Mouse (Mus musculus): ENCODE measurements at regions not wholly inside any gene's neighbourhood (a gene's known extent, or its start where the extent isn't known, plus 50 kb on each side); places are given as distances from the start of the nearest gene placed in this dataset.

DNA sequence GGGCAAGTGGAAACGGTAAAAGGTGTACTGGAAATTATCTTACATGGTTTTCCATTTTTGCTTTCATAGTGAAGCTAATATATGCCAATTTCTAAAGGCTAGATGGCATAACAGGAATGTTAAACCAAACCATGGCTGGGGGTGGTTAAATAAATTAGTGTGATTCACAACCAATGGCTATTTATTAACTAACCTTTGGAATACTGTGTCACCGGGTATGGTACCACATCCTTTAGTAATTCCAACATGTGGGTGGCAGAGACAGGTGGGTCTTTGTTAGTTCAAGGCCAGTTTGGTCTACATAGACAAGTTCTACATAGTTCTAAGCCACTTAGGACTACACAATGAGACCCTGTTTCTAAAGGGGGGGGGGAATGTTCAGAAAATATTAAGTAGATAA, 179.8 kb upstream of the Plxnc1 start:
- no peak for DNase-seq (ENCODE audit: low read depth)

DNA sequence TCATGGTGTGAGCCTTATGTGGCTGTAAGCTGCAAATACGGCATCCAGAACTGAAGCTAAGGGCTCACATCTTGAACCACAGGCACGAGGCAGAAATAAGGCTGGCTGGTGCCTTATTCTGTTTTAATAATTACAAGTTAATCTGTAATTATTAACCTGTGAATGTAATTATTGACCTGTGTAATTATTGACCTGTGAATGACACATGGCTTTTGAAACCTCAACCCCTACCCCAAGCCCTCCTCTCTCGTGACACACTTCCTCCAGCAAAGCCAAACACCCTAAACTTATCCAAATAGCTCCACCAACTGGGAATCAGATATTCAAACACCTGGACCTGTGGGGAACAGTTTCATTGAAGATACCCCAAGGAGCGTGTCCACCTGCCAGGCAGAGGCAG, 175.4 kb upstream of the Plxnc1 start:
- DNase-seq (ENCODE audit: low read depth) = no peak

DNA sequence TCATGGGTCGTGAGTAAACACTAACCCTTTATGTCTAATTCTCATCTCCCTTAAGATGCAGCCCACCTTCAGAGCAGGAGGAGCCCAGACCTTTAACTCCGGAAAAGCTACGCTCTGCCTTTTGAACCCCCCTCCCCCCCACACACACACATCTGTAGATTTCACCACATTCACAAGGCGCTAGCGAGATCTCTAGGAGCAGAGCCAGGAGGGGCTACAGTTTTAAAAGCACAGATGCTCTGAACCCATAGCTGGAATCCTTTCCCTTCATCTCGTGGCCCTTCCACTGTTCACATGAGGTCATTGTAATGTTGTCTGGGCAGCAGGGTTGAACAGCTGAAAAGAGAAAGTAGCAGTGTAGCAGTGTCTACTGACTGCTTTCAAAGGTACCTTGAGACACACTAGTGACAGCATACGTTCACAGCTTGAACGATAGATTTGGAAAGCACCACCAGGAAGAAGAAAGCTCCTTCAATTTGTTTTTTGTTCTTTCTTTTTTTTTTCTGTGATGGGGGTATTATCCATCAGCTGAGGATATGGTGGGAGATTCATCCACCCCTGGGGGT, 174.2 kb upstream of the Plxnc1 start:
- no peak for DNase-seq (ENCODE audit: low read depth)

DNA sequence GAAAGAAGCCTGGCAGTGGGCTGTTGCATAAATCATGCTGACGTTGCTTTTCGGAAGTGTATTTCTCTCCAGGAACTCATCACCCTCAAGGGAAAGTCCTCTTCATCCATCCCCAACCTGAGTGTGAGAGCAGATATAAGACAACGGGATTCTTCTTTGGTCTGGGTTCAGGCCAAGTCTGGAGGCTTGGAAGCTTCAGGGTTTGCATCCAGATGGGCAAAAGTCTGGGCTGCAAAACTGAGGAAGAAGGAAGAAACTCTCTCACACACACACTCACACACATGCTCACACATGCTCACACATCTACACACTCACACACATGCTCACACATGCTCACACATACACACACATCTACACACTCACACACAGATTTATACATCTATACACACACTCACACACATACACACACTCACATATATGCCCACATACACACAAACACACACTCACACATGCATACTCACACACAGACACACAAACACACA, 173.1 kb upstream of the Plxnc1 start:
- no peak for DNase-seq (ENCODE audit: low read depth)

DNA sequence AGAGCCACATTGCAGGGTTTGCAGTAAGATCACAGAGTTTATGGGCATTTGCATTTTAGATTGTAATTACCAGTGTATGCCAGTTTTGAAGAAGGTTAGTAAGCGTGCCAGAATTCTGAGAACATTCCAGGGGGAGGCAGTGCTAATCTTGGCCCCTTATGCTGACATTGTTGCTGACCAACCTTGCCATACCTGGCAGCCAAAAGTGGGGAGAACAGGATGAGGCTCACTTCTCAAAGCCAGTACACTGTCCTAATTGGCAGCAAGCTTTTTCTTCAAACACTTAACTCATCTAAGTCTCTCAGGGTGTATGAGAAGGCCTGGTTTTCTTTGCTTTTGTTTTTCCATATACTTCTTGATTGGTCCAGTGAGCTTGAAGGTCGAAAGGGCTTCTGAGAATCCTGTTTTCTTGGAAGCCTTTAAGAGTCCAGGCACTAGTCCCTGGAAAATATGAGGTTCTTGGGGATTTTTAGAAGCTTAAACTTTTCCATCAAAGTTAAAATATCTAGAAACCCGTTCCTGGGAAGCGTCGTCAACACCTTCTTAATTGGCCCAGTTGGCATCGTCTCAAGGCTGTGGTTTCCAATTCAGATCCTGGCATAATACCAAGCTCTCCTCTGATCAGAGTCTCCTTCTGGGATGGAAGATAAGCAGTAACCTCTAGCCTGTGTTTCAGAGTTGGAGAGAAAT, 172.6 kb upstream of the Plxnc1 start:
- peak; percentile 62 for DNase-seq (ENCODE audit: low read depth)

DNA sequence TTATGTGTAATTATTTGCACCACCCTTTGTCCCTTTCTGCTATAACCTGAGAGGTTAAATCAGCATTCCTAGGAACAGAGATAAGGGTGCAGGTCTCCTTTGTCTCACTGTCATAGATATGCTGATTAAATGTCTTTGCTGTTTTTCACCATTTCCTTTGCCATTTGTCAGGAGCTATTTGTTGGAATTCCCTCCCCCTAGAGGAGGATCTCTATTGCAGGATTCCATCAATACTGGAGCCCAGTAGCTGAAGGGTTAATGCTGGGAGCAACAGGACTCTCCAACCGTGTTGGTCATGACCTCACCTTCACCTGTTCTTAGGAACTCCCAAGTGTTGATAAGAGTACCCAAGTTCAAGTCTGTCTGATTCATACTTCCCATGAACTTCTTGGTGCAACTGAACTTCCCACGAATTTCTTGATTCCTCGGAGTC, 172.0 kb upstream of the Plxnc1 start:
- DNase-seq (ENCODE audit: low read depth) = no peak

DNA sequence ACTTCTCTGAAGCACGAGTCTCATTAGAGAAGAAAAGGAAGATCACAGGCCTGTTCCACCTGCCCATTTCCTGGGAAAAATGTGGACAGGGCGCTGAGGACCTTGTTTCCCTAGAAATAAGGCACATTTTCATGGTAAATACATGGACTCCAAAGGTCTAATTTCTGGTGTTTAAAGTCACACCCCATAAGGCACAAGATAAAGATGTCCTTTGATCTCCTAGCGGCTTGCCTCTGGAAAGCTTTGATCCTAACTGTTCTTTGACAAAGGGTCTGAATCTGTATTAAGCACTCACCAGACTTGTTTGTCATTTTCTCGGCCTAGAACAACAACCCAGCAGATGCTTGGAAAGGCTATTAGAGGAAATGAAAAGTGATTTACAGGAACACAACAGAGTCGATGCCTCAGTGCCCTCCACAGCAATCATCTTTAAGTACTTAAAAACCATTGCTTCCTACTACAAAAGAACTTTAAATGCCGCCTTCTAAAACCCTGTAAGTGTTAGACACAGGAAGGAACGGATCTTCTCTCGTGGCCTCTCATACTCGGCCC, 168.3 kb upstream of the Plxnc1 start:
- DNase-seq (ENCODE audit: low read depth) = no peak

DNA sequence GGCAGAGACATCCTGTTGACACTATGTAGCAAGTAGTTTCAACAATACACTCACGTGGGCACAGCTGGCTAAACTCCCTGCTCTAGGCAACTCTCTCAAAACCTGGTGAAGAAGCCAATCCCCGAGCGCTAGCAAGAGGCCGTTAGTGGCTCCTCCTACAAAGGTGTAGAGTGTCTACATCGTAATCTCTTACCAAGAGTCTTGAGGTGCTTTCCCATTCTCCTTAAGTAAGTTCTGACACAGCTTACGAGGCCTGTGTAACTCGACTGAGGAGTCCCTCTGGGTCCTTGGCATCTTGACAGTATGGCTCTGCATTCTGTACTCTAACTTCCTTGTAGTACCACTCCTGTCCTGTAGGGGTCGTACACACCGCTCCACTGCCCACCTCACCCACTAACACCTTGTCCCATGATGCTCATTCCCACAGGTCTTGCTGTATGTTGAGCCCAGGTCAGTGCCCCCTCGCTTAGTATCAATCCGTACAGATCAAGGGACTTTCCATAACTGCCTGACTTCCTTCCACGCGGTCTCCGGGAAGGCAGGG, 167.7 kb upstream of the Plxnc1 start:
- no peak for DNase-seq (ENCODE audit: low read depth)

DNA sequence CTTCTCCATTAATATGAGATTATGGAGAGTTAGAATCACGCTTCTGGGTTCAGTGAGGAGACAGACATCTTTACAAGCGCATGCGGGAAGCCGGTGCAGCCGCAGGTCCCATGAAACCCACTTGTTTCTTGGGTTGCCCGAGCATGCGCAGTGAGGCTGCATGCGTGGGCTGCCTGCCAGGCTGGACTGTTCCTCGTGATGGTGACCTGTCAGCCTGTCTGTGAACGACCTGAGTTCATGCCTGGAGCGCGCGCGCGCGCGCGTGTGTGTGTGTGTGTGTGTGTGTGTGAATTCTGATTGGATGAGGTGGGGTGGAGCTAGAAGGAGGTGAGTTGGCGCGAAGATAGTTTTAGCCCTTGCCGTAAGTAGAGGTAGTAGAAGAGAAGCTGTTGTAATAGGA, 166.2 kb upstream of the Plxnc1 start:
- DNase-seq (ENCODE audit: low read depth) = no peak

DNA sequence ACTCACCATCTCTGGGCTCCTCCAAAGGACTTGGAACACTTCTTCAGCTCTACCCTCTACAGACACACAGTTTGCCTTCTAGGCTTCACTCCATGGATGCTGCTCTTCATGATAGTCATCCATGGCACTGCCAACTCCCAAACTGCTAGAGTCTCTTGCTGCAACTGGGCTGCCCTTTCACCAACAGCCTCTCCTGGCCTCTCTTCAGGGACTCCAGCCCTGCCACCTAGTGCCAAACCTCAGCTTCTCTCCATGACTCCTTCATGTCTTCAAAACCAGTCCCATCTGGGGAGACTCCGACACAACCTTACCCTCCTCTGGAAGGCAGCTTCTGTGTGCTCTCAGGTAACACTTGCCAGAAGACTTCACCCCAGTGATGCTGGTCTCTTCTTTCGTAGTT, 164.9 kb upstream of the Plxnc1 start:
- DNase-seq (ENCODE audit: low read depth) = no peak

DNA sequence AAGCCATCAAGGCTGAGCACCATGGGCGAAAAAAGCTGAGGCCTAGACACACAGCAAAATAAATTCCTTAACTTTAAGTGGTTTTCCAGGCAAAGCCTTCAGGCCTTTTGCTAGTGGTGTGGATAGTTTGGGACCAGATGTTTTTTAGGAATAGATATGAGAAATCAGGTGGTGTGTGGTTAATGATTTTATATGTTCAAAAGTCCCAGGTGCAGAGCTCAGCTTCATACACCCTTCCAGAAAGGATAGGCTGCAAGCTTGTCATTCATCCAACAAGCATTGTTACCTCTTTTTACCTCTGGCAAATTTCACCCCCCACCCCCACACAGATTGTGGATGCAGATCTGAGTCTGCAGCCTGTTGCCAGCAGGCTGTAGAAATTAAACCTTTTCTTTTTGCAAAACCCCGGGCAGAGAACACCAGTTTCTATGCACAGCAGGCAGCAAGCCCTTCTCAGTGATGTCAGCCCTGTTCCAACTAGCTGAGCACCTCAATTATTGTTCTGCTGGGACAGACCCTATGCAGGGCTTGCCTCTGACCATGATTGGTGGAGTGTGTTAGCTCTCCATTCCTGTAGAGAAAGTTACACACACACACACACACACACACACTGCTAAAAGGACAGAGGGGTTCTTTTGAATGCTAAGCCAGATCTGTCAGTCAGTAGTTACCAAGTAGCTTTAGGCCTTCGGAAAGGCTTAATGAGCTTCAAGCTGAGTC, 163.1 kb upstream of the Plxnc1 start:
- no peak for DNase-seq (ENCODE audit: low read depth)

DNA sequence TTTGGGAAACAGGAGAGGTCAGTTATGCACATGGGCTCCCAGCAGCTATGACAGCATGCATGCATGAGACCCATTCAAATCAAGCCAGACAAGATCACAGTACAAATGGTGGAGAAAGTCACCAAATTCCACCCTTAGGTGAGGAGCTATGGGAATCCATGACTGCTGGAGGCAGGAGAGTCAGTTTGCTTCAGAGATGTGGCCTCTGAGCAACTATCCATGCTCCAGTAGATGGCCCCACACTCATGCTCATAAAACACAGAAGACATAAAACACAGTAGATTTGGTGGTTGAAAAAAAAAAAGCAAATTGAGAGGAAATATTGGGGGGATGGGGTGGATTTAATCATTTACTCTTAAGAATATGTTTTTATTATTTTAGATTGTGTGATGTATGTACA, 159.2 kb upstream of the Plxnc1 start:
- DNase-seq (ENCODE audit: low read depth) = peak; percentile 24

DNA sequence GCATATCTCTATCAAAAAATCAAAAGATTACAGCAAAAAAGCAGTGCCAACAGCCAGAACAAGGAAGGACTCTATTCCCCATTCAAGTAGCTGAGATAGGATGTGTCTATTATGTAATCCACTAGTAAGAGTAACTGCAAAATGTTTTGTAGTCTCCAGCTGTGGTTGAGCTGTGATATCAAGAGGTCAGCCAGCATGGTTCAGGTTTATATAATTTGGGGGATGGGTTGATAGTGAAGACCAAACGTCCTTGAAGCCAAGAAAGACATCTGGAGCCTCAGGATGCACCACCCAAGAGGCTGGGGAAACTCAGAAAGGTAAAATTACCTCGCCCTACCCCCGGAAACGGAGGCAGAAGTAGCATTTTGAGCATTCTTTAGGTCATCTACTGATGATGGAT, 158.3 kb upstream of the Plxnc1 start:
- no peak for DNase-seq (ENCODE audit: low read depth)

DNA sequence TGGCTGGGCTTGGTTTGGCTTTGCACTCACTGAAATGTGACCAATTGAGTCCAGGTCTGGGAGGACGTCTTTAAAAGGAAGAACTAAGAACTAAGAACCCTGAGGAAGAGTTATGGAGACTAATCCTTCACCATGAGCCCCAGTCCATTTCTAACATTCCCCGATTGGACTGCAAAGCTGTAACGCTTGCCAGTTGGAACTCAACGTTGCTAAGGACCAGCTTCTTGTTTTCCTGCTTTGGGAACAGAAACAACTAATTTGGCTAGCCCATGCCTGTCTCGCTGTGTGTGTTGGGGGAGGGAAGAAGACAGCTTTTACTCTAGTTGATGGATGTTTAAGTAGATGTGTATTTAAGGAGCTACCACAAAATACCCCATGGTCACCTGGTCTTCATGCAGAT, 155.3 kb upstream of the Plxnc1 start:
- no peak for DNase-seq (ENCODE audit: low read depth)

DNA sequence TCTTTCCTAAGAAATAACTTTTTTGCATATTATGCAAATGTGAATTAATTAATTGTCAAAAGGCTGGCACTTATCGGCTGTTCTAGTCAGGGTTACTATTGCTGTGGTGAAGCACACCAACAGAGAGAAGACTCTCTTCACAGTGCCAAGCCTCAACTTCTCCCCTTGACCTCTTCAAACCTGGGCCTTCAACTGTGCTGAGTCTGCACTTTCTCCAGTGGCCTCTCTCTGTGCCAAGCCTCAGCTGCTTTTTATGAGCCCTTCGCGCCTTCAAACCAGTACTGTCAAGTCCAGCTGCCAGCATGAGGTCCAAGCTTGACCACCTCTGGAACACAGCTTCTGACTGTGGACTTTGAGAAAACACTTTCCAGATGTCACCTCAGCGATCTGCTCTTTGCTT, 151.2 kb upstream of the Plxnc1 start:
- no peak for DNase-seq (ENCODE audit: low read depth)

DNA sequence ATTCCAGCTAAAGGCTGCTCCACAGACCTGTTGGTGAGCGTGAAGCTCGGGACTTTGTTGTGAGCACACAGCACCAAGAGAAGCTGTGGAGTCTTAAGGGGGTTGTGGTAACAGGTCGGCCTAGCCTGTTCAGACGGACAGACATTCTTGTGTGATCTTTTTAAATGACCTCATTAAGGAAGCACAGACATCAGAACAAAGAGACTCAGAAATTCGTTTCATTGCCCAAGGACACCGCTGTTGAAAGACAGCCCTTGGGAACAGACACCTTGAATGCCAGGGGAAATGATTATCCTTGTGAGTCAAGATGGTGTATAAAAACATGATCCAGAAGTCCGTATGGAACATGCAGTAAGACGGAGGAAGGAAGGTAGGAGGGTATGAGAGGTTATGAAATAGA, 150.1 kb upstream of the Plxnc1 start:
- no peak for DNase-seq (ENCODE audit: low read depth)

DNA sequence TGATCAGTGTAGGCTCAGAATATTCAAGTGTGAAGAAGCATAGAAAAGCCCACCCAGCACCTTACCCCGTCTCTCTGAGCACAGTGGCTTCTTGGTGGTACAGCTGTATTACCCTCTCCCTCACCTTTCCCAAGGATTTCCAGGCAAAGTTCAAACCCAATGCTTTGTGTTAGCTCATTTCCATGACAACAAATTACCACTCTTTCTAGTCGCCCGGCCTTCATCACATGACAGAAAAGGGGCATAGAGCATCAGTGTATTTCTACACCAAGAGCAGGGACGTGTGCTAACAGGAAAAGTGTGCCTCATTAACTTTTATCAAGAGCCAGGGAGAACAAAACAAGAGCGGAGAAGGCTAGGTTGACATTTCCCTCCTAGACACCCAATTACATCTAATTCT, 148.6 kb upstream of the Plxnc1 start:
- DNase-seq (ENCODE audit: low read depth) = no peak

DNA sequence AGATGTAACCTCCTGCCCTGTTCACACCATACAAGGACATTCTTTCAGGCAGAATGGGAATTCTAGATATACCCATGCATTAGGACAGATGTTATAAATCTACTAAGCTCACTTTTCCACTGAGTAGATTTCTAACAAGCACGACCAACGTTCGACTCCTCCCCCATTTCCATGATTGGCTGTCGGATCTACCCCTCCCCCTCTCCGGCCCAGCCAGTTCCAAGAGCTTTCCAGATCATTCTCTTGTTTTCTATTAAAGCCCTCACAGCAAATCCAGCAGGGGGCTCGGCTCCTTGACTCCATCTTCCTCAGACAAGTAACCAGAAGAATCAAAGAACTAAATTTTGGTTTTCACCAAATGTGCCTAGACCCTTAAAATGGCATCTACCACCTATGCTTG, 146.5 kb upstream of the Plxnc1 start:
- no peak for DNase-seq (ENCODE audit: low read depth)

DNA sequence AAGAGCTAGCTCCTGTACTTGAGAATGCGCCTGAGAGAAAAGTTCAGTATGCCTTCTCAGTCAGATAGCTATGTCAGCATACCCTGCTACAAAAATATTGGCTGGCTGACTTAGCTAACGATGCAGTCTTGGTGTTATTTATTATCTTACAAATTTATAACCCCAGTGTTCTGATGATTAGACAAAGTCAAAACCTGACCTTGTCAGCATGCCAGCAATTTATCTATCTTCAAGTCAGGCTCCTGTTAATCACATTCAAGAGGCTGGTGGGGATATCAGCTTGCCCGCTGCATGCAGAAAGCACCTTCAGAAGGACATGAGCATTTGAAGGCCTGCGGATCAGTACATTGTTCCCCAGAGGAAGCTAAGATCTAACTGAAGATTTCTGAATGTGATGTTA, 146.0 kb upstream of the Plxnc1 start:
- no peak for DNase-seq (ENCODE audit: low read depth)

DNA sequence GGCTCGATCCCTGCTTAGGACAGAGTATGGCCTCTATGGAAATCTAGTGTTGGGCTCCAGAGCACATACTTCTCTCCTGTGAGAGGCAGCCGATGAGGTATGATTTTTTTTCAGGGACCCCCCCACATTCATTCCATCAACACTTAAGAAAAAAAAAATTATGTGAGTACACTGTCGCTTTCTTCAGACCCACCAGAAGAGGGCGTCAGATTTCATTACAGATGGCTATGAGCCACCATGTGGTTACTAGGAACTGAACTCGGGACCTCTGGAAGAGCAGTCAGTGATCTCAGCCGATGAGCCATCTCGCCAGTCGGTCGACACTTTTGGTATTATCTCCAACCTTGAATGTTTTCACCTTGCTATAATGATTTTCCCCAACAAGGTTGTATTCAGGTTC, 145.4 kb upstream of the Plxnc1 start:
- no peak for DNase-seq (ENCODE audit: low read depth)

DNA sequence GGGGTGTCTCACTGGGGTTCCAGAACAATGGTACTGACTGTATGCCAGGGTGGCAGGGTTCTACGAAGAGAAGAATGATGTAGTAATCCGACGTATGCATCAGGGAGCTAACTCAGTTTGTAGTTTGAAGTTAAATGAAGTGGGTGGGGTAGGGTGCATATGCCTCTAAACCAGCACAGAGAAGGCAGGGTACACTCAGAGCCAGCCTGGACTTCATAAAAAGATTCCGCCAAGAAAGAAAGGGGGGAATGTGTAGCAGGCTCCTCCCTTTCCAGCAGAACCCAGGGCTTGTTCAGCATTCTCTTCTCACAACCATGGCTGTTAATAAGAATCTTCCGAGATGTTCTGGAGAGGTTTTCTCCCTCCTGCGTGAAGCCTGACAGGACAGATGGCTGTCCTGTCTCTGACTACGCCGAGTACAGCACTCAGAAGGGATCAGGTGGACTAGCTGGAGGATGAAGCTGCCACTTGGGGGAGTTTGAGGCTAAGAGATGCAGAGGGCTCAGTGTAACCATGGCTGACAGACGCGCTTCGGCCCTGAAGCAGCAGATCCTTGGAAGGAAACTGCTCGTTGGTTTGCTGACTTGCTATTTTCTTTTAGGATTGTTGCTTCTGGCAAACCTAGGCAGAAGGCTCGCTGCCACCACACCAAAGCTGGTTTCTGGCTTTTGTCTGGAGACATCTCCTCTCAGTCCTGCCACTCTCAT, 143.4 kb upstream of the Plxnc1 start:
- peak; percentile 47 for DNase-seq (ENCODE audit: low read depth)

DNA sequence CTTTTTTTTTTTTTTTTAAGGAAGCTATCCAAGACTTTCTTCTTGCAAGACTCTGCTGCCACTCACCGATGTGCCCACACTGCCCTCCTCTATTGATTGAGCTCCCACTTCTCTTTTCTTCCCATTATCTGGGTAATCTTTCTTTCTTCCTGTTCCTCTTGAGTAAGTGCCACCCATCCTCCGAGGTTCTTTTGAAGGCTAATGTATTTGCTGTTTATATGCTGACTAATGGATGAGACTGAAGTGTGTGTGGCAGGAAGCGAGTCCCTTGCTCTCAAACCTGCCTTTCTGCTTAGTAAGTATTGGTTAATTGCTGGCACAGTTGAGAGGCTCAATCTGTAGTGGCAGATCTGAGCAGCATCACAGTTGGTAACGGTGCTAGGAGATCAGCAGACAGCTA, 142.1 kb upstream of the Plxnc1 start:
- no peak for DNase-seq (ENCODE audit: low read depth)

Data from fibroblast of lung, adult 2 months (primary cell).